Mouse (Mus musculus) cerebellum, adult 2 months (tissue): ENCODE results near the gene Ebf1.

ENCODE experiments used
- CTCF ChIP-seq: fragments of 200-500 bp; IDR thresholded peaks from 2 replicates; pipeline ENCODE4 v1.5.1; 2011; ENCODE audit warnings: low read depth, mild to moderate bottlenecking, control low read depth, low read length, moderate library complexity, borderline replicate concordance; ENCODE audit not compliant: insufficient read depth
- POLR2A ChIP-seq: fragments of 200-500 bp; IDR thresholded peaks from 2 replicates; pipeline ENCODE4 v1.6.1; 2011; ENCODE audit warnings: low read length, control low read depth, borderline replicate concordance; ENCODE audit not compliant: insufficient read depth

- TF ChIP-seq CTCF, result no peak
- no peak for TF ChIP-seq POLR2A
Observed at GRCm38 (mm10) chr11:44893986-44894385, 276.9 kb downstream of the Ebf1 start.
